Mouse (Mus musculus): ENCODE measurements at regions not wholly inside any gene's neighbourhood (a gene's known extent, or its start where the extent isn't known, plus 50 kb on each side); places are given as distances from the start of the nearest gene placed in this dataset.
"Not testable (repeated sequence)": the region's sequence is repeated elsewhere in the genome, so short reads cannot be mapped to it uniquely, and the experiment has no call there.

GRCm38 (mm10) chr10:45859137-45859536 lies 281.5 kb downstream of the Hace1 start:
- DNase-seq, result no peak

DNA sequence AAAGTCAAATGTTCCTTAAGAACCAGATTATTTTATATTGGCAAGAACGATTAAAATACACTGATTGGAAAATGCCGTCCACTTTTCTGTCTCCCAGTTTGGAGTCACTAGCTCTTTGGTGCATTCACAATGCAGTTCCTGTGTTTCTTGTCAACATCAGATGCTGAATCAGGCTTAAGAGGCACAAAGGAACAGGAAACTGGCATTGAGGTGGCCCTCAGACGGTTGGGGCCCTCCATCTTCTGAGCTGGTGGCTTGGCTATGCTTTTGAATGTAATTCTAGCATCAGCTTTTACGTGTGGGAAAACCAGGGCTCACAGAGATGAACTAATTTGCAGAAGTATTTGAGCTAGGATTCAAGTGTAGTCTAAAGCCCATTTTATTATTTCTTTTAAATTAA lies 282.3 kb downstream of the Hace1 start:
- no peak for DNase-seq

- no peak for DNase-seq
These were observed 283.1 kb downstream of the Hace1 start for GRCm38 (mm10) chr10:45860696-45861095.

DNA sequence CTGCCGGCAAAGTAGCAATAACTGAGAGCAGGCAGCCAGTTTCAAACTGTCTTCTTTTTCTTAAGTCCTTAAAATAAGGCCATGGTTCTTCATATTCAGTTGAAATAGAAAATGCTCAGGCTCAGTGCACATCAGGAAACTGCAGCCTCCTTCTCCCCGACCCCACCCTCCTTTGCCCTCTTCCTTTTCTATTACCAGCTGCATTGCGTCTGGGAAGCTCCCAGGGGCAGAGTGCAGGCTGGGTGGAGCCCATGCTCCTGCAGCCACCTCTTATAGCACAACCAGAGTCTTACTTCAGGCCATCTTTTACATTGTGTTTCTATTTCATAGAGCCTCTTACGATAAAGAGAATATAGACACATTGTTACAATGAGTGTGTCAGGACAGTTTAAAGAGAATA lies 288.2 kb downstream of the Hace1 start:
- DNase-seq, result no peak

GRCm38 (mm10) chr10:45866860-45867259 lies 289.2 kb downstream of the Hace1 start:
- no peak for DNase-seq

GRCm38 (mm10) chr10:45871028-45871427 lies 293.4 kb downstream of the Hace1 start:
- DNase-seq, result no peak

GRCm38 (mm10) chr10:45872007-45872890 lies 294.6 kb downstream of the Hace1 start:
- DNase-seq, result no peak

DNA sequence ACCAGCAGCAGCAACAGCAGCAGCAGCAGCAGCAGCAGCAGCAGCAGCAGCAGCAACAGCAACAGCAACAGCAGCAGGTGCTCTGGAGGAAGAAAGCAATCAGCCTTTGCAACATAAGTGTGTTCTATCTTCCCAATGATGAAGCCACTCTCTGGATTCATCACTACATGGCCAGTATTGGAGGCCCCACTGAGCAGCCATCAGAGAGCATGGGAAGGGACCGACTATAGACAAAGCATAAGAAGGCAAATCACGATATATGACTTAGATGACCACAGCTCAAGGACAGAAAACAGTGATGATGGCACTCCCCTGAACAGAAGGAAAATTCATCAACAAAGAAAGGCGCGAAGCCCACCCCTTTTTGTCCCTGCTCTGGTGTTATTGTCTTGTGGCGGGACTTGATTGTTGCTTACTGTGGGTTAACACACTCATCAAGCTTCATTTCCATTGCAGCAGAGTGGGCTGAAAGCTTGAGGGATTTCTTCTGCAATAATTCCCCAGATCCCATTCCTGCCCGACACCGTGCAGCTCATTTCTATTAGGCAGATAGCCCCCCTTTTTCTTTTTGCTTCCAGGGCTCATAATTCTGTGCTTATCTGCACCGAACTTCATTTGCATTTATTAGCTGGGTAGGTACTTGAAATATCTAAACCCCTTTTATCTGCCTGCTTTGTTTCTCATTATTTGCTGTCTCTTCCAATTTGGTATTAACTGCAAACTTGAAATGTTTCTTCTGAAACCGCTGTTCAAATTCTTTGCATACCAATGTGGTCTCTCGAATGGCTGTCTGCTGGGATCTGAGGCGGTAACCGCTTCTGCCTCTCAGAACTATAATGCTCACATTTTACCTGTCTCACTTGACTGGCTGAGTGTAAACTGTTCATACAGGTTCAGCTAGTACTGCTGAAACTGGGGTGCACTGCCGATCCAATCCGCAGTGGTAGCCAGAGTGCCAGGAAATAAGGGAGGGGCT lies 296.5 kb downstream of the Hace1 start:
- DNase-seq, result no peak

DNA sequence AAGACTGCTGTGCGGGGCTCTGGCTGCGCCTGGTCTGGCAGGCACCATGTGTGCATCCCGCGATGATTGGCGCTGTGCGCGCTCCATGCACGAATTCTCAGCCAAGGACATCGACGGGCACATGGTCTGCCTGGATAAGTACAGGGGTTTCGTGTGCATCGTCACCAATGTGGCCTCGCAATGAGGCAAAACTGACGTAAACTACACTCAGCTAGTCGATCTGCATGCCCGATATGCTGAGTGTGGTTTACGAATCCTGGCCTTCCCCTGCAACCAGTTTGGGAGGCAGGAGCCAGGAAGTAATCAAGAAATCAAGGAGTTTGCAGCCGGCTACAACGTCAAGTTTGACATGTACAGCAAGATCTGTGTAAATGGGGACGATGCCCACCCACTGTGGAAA lies 297.7 kb downstream of the Hace1 start:
- DNase-seq, result not testable (repeated sequence)

- DNase-seq, result no peak
These were observed 306.1 kb downstream of the Hace1 start for GRCm38 (mm10) chr10:45883745-45884144.

GRCm38 (mm10) chr10:45886636-45887035 lies 309.0 kb downstream of the Hace1 start:
- DNase-seq, result no peak

- no peak for DNase-seq
These were observed 311.2 kb downstream of the Hace1 start for GRCm38 (mm10) chr10:45888835-45889234.

DNA sequence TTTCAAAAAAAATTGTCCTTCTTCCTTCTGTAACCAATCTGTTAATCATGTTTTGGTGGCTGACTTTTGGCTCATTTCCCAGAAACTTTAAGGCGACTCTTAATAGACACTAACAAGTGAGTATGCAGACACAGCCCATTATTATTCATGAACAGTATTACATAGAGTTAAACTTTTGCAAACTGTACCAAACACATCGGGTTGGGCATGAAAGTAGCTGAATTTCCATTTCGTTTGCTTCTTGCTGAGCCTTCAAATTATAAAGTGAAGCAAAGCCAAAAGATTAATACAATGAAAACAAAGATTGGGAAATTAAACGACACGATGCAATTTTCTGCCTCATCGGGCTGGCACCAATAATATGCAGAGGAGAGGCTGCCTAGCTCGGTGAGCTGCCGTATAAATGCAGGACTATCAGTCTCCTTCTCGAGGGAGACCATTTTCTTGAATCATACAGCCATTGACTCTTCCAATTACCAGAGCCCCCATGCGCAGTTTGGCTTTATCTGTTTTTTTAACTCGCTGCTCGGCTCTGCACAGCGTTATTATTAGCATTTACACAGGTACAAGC lies 311.8 kb downstream of the Hace1 start:
- DNase-seq, result no peak

- DNase-seq, result no peak
These were observed 312.5 kb downstream of the Hace1 start for GRCm38 (mm10) chr10:45890088-45890626.

DNA sequence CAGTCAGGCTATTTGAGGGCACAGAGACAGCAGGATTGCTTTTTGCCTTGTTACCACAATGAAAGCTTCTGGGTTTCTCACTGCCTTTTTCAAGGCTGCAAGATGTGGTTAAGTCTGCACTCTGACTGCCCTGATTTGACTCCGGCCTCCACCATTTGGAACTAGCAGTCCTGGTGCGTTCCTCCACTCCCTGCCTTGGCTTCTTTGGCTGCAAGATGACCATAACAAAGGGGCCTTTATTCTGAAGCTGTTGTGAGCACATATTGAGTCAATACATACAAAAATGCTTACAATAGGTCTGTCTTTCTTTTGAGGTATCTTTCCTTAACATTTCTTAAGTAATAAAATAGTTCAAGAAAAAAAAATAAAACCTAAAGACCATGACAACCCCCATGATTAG lies 314.8 kb downstream of the Hace1 start:
- no peak for DNase-seq

GRCm38 (mm10) chr10:45893894-45894831 lies 316.5 kb downstream of the Hace1 start:
- DNase-seq, result no peak

GRCm38 (mm10) chr10:45916928-45917327 lies 339.3 kb downstream of the Hace1 start:
- peak; percentile 46 for DNase-seq

GRCm38 (mm10) chr10:45925746-45926145 lies 348.1 kb downstream of the Hace1 start:
- DNase-seq, result no peak

GRCm38 (mm10) chr10:45933631-45934310 lies 356.1 kb downstream of the Hace1 start:
- no peak for DNase-seq

- DNase-seq, result no peak
These were observed 380.1 kb downstream of the Hace1 start for GRCm38 (mm10) chr10:45957686-45958085.

DNA sequence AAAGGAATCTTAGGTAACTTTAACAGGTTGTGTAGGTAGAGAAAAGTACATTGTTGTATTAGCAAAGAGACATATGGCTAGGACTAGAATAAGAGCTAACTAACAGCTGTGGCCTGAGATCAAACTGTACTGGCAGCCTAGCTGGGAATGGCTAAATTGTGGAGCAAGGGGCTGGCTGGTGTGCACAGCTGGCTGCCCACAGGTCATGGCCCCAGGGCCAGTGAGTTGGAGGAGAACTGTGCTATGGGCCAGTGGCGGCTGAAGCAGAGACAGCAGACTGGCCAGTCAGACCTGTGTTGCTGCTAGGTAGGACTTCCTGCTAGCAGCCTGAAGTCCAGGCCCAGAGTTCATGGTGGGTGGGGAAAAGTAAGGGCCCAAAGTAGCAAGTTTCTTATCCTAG lies 394.6 kb downstream of the Hace1 start:
- DNase-seq, result no peak

Data from retina, postnatal 1 day (tissue).